ENCODE assay signal across 8 mouse cellular contexts in the genomic region with DNA sequence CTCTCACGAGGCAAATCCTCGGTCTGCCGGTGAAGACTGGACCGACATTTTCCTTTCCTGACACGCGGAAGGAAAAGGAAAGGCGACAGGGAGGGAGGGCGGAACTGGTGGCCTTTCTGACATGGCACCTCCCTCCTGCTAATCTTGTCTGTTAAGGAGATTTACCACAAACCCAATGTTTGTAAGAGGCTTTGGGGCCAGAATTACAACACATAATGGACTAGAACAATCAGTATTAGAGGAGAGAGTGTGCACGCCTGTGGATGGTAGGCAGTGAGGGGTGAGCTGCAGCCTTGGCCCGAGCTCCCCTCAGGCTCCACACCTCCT. TPM values are rescaled to one million over a fixed set of nuclear protein-coding genes. Genes with fewer than 3 reads are reported as not detected.
DNase-seq lines count a peak whose midpoint lies in the region; ATAC-seq and TF ChIP-seq lines count a peak whose summit lies in the region.

No protein-coding gene starts in this region.

- peak overlapping the region; percentile 73 for H3K4me2 ChIP-seq in lung, postnatal 0 days (replicated peaks; ENCODE audit: low read depth, low read length)
- peak overlapping the region; percentile 67 for H3K4me2 ChIP-seq in forebrain, postnatal 0 days (ENCODE audit: low read depth)
- peak overlapping the region; percentile 72 for H3K4me2 ChIP-seq in liver, embryonic 15.5 days
- peak overlapping the region; percentile 96 for H3K4me2 ChIP-seq in stomach, embryonic 14.5 days (replicated peaks; ENCODE audit: low read depth, low read length)

- ATAC-seq in lung, postnatal 0 days = no peak
- ATAC-seq in forebrain, postnatal 0 days = peak; percentile 9
- ATAC-seq in liver, embryonic 15.5 days (ENCODE audit: insufficient read depth) = no peak
- ATAC-seq in stomach, embryonic 14.5 days (ENCODE audit: insufficient number of reproducible peaks, insufficient read depth, low FRiP score, low read depth) = no peak

- no peaks in the 10 kb centered on the region for H3K36me3 ChIP-seq in lung, postnatal 0 days (ENCODE audit: insufficient read depth, low read length)
- H3K36me3 ChIP-seq in forebrain, postnatal 0 days (ENCODE audit: insufficient read depth) = no peaks in the 10 kb centered on the region
- no peaks in the 10 kb centered on the region for H3K36me3 ChIP-seq in liver, embryonic 15.5 days (replicated peaks)
- H3K36me3 ChIP-seq in stomach, embryonic 14.5 days (ENCODE audit: control insufficient read depth, insufficient read depth, low read length) = no peaks in the 10 kb centered on the region

- peaks cover 7% of the 10 kb centered on the region for H3K4me1 ChIP-seq in lung, postnatal 0 days (ENCODE audit: insufficient read depth, low read depth, low read length)
- peaks cover 16% of the 10 kb centered on the region; the same call in 1 of the 2 replicates for H3K4me1 ChIP-seq in forebrain, postnatal 0 days (ENCODE audit: insufficient read depth)
- peaks cover 12% of the 10 kb centered on the region for H3K4me1 ChIP-seq in liver, embryonic 15.5 days (replicated peaks)
- H3K4me1 ChIP-seq in stomach, embryonic 14.5 days (ENCODE audit: control insufficient read depth, insufficient read depth, low read length) = peaks cover 6% of the 10 kb centered on the region; the same call in 1 of the 2 replicates

- H3K4me3 ChIP-seq in lung, postnatal 0 days (ENCODE audit: low read depth, low read length) = peak overlapping the region; percentile 41; the same call in 1 of the 2 replicates
- H3K4me3 ChIP-seq in forebrain, postnatal 0 days (ENCODE audit: low read depth, low read length) = peak overlapping the region; percentile 66
- 0 out of 2 replicates have a peak overlapping the region, but pooled peaks have one; percentile 39 for H3K4me3 ChIP-seq in liver, embryonic 15.5 days (replicated peaks)
- peak overlapping the region; percentile 49 for H3K4me3 ChIP-seq in stomach, embryonic 14.5 days (ENCODE audit: low read depth, low read length)

- no peaks in the 10 kb centered on the region for H3K27me3 ChIP-seq in lung, postnatal 0 days (replicated peaks; ENCODE audit: insufficient read depth, low read length)
- H3K27me3 ChIP-seq in forebrain, postnatal 0 days (ENCODE audit: insufficient read depth, low read length) = no peaks in the 10 kb centered on the region
- peaks cover 55% of the 10 kb centered on the region for H3K27me3 ChIP-seq in liver, embryonic 15.5 days
- H3K27me3 ChIP-seq in stomach, embryonic 14.5 days (ENCODE audit: control insufficient read depth, insufficient read depth, low read length) = no peaks in the 10 kb centered on the region; the same call in 1 of the 2 replicates

- no peak overlapping the region for H3K27ac ChIP-seq in lung, postnatal 0 days (ENCODE audit: low read length)
- H3K27ac ChIP-seq in forebrain, postnatal 0 days (ENCODE audit: low read depth, low read length) = peak overlapping the region; percentile 92
- no peak overlapping the region for H3K27ac ChIP-seq in liver, embryonic 15.5 days (replicated peaks)
- no peak overlapping the region for H3K27ac ChIP-seq in stomach, embryonic 14.5 days (ENCODE audit: low read length)

- H3K9ac ChIP-seq in lung, postnatal 0 days (replicated peaks; ENCODE audit: low read depth) = no peak overlapping the region
- H3K9ac ChIP-seq in forebrain, postnatal 0 days = peak overlapping the region; percentile 81
- H3K9ac ChIP-seq in liver, embryonic 15.5 days = no peak overlapping the region
- H3K9ac ChIP-seq in stomach, embryonic 14.5 days (replicated peaks; ENCODE audit: low read depth, low read length) = no peak overlapping the region

- WGBS in lung, postnatal 0 days = 10% methylated on average over 9 of the region's 10 CpGs
- WGBS in forebrain, postnatal 0 days = under 1% methylated on average over 10 of the region's 10 CpGs
- 6% methylated on average over 10 of the region's 10 CpGs for WGBS in liver, embryonic 15.5 days (ENCODE audit: insufficient replicate concordance)
- WGBS in stomach, embryonic 14.5 days = 2% methylated on average over 10 of the region's 10 CpGs

- TF ChIP-seq CTCF in lung, postnatal 0 days (IDR thresholded peaks at IDR 0.05) = no peak
- TF ChIP-seq CTCF in forebrain, postnatal 0 days (IDR thresholded peaks at IDR 0.05; ENCODE audit: low read depth) = no peak

- DNase-seq in lung, postnatal 0 days (ENCODE audit: low spot score) = no peak
- no peak for DNase-seq in lung, postnatal 4 days
- DNase-seq in forebrain, postnatal 0 days = no peak
- no peak for DNase-seq in thymus, postnatal 36 days
- no peak for DNase-seq in gastrocnemius, postnatal 10 days
- DNase-seq in kidney, adult 18-20 months = no peak

- H3K9me3 ChIP-seq in lung, postnatal 0 days (ENCODE audit: low read length) = no peaks in the 10 kb centered on the region
- no peaks in the 10 kb centered on the region for H3K9me3 ChIP-seq in forebrain, postnatal 0 days (ENCODE audit: low read length)
- no peaks in the 10 kb centered on the region for H3K9me3 ChIP-seq in liver, embryonic 15.5 days (replicated peaks)
- H3K9me3 ChIP-seq in stomach, embryonic 14.5 days (ENCODE audit: control insufficient read depth, low read depth, low read length) = no peaks in the 10 kb centered on the region

- no peak for TF ChIP-seq EP300 in lung, postnatal 0 days (IDR thresholded peaks at IDR 0.05)

RNA-seq across cellular contexts. Expression of gene Ptprn2, which starts 0.8 kb away (rescaled TPM):
- polyA plus RNA-seq in lung, postnatal 0 days (2015; fragmentation: Nextera tagmentation; extraction: Ambion mirVana) = 0.21 and 0.24 TPM in 2 replicates
- 77.4 and 91.1 TPM in 2 replicates for total RNA-seq in forebrain, postnatal 0 days (2014; rRNA removed)
- 14.6 and 15.9 TPM in 2 replicates for polyA plus RNA-seq in forebrain, postnatal 0 days (2015; fragmentation: Nextera tagmentation; extraction: Ambion mirVana)
- 0.02 TPM in 1 of 2 replicates, not detected in the other for polyA plus RNA-seq in liver, embryonic 15.5 days (2015; fragmentation: Nextera tagmentation; extraction: Ambion mirVana)
- 2.2 and 3.3 TPM in 2 replicates for polyA plus RNA-seq in stomach, embryonic 14.5 days (2014; fragmentation: Nextera tagmentation; extraction: Ambion mirVana)
- under 1 TPM; 0.31 to 0.45 TPM for total RNA-seq in gastrocnemius, postnatal 10 days (2021)
